Mouse (Mus musculus) testis, adult 10 weeks (tissue): ENCODE measurements around the gene Zbtb7a. TPM values are rescaled to one million over a fixed set of nuclear protein-coding genes. Genes with fewer than 3 reads are reported as not detected.

Experiments used
- polyA plus RNA-seq: library from polyadenylated mRNA; stranded (reverse); fragments of 350-450 nt; fragmentation: Illumina TruSeq; extraction: RNeasy Lipid Tissue Mini Kit (QIAGEN cat#74804); gene quantifications from one replicate; pipeline ENCODE4 v1.2.3, GENCODE M21; 2014; ENCODE audit warnings: low read depth, low replicate concordance

Zbtb7a gene
- polyA plus RNA-seq, result 1.8 TPM

GRCm38 (mm10) chr10:81134966-81135681 is at the start of gene Zbtb7a:
TSS of gene Zbtb7a (plus strand) at chr10:81135220.

GRCm38 (mm10) chr10:81105565-81106112 is 29.4 kb upstream of the Zbtb7a start, which contains the start of gene Map2k2:
TSS of gene Map2k2 (plus strand) at chr10:81105915.

GRCm38 (mm10) chr10:81167200-81168086 is 32.4 kb downstream of the Zbtb7a start, which contains the start of gene Pias4:
TSS of gene Pias4 (minus strand) at chr10:81167923.

GRCm38 (mm10) chr10:81176466-81177271 is 41.6 kb downstream of the Zbtb7a start, which contains the start of gene Eef2:
TSS of gene Eef2 (plus strand) at chr10:81176631.

GRCm38 (mm10) chr10:81182336-81183333 is 47.6 kb downstream of the Zbtb7a start, which contains the start of gene Dapk3:
TSS of gene Dapk3 (plus strand) at chr10:81183005.

GRCm38 (mm10) chr10:81183805-81184204 is 48.8 kb downstream of the Zbtb7a start, which contains the start of gene 4930442H23Rik:
TSS of gene 4930442H23Rik (minus strand) at chr10:81183849.

GRCm38 (mm10) chr10:81201807-81202758 is 67.1 kb downstream of the Zbtb7a start, which contains the start of gene Nmrk2:
TSS of gene Nmrk2 (minus strand) at chr10:81202051.

Other genes starting within 250 kb of the Zbtb7a start
- gene Timm13, start 234.3 kb upstream of the Zbtb7a start, polyA plus RNA-seq, result not detected
- 1.6 TPM for gene Lmnb2, start 217.0 kb upstream of the Zbtb7a start, polyA plus RNA-seq
- gene Gadd45b, start 205.1 kb upstream of the Zbtb7a start, polyA plus RNA-seq, result 3.8 TPM
- 0.27 TPM for gene Gng7, start 120.3 kb upstream of the Zbtb7a start, polyA plus RNA-seq
- gene Diras1, start 109.6 kb upstream of the Zbtb7a start, polyA plus RNA-seq, result 0.17 TPM
- 0.71 TPM for gene Slc39a3, start 97.8 kb upstream of the Zbtb7a start, polyA plus RNA-seq
- 3.3 TPM for gene Sgta, start 75.0 kb upstream of the Zbtb7a start, polyA plus RNA-seq
- 3.0 TPM for gene Thop1, start 65.2 kb upstream of the Zbtb7a start, polyA plus RNA-seq
- gene Creb3l3, start 36.3 kb upstream of the Zbtb7a start, polyA plus RNA-seq, result 0.08 TPM
- gene Map2k2, start 29.3 kb upstream of the Zbtb7a start, polyA plus RNA-seq, result 3.2 TPM
- gene Pias4, start 32.7 kb downstream of the Zbtb7a start, polyA plus RNA-seq, result 0.78 TPM
- 18.1 TPM for gene Eef2, start 41.4 kb downstream of the Zbtb7a start, polyA plus RNA-seq
- not detected for gene Dapk3, start 47.8 kb downstream of the Zbtb7a start, polyA plus RNA-seq
- 0.28 TPM for gene 4930442H23Rik, start 48.6 kb downstream of the Zbtb7a start, polyA plus RNA-seq
- not detected for gene Nmrk2, start 66.8 kb downstream of the Zbtb7a start, polyA plus RNA-seq
- 0.06 TPM for gene Atcay, start 95.6 kb downstream of the Zbtb7a start, polyA plus RNA-seq
- 0.76 TPM for gene Zfr2, start 97.9 kb downstream of the Zbtb7a start, polyA plus RNA-seq
- not detected for gene Matk, start 117.7 kb downstream of the Zbtb7a start, polyA plus RNA-seq
- 6.4 TPM for gene Mrpl54, start 131.7 kb downstream of the Zbtb7a start, polyA plus RNA-seq
- 4.4 TPM for gene Apba3, start 131.7 kb downstream of the Zbtb7a start, polyA plus RNA-seq
- not detected for gene Tjp3, start 156.4 kb downstream of the Zbtb7a start, polyA plus RNA-seq
- gene Pip5k1c, start 157.7 kb downstream of the Zbtb7a start, polyA plus RNA-seq, result 0.67 TPM
- 0.14 TPM for gene Cactin, start 185.9 kb downstream of the Zbtb7a start, polyA plus RNA-seq
- not detected for gene Tbxa2r, start 193.5 kb downstream of the Zbtb7a start, polyA plus RNA-seq
- gene Gipc3, start 208.0 kb downstream of the Zbtb7a start, polyA plus RNA-seq, result 0.11 TPM
- gene Hmg20b, start 215.3 kb downstream of the Zbtb7a start, polyA plus RNA-seq, result 2.9 TPM
- gene Mfsd12, start 222.3 kb downstream of the Zbtb7a start, polyA plus RNA-seq, result 0.90 TPM
- not detected for gene 4930404N11Rik, start 230.6 kb downstream of the Zbtb7a start, polyA plus RNA-seq
- gene Fzr1, start 243.3 kb downstream of the Zbtb7a start, polyA plus RNA-seq, result 1.1 TPM
- gene Dohh, start 249.2 kb downstream of the Zbtb7a start, polyA plus RNA-seq, result not detected
- gene Gm48551, start 249.2 kb downstream of the Zbtb7a start, polyA plus RNA-seq, result 0.20 TPM